Mouse (Mus musculus): Measurements from ENCODE around the gene Defb18. TPM values are rescaled to one million over a fixed set of nuclear protein-coding genes. Genes with fewer than 3 reads are reported as not detected.

The Defb18 gene
- polyA plus RNA-seq, 1 experiment from 2014 or later, result not detected

Other genes with a start within 250 kb of the Defb18 start
- gene Crisp4, start 91.5 kb downstream of the Defb18 start, polyA plus RNA-seq (2014; fragmentation: Nextera tagmentation; extraction: Ambion mirVana), result not detected in 2 replicates
- not detected in 2 replicates for gene Defb41, start 27.7 kb upstream of the Defb18 start, polyA plus RNA-seq (2014; fragmentation: Nextera tagmentation; extraction: Ambion mirVana)

Data from limb, embryonic 11.5 days (tissue).